Mouse (Mus musculus) MEL (cell line): ENCODE measurements around the gene Timm10b. TPM values are rescaled to one million over a fixed set of nuclear protein-coding genes. Genes with fewer than 3 reads are reported as not detected.

ENCODE experiments used
- DNase-seq: peaks from one replicate; pipeline ENCODE4 v3.0.0; 2011; ENCODE audit warnings: low read depth, low spot score
- H3K27ac ChIP-seq: 2 replicates; pipeline ENCODE4 v1.5.1; 2012; ENCODE audit warnings: low read depth, mild to moderate bottlenecking, control low read depth, low read length, moderate library complexity; ENCODE audit not compliant: control insufficient read depth
- H3K27me3 ChIP-seq, 2 experiments: fragments of 150-350 bp in 1 of 2; sonication (generic) in 1 of 2; 2 replicates each; pipeline ENCODE4 v1.6.1; 2012; ENCODE audit warnings: low read length in 2 of 2, mild to moderate bottlenecking in 2 of 2, improper control_type of control experiment in 1 of 2, moderate library complexity in 1 of 2; ENCODE audit not compliant: insufficient read depth in 2 of 2, control insufficient read depth in 1 of 2
- H3K36me3 ChIP-seq, 2 experiments: 2 replicates each; pipeline ENCODE4 v1.6.1; 2012 to 2014; ENCODE audit warnings: low read length in 2 of 2, improper control_type of control experiment in 1 of 2, inconsistent platforms in 1 of 2, mild to moderate bottlenecking in 1 of 2; ENCODE audit not compliant: insufficient read depth in 2 of 2, control insufficient read depth in 1 of 2
- H3K4me1 ChIP-seq, 2 experiments: fragments of 150-350 bp in 1 of 2; sonication (generic) in 1 of 2; 2 replicates each; pipeline ENCODE4 v1.6.1; 2012; ENCODE audit warnings: low read length in 2 of 2, improper control_type of control experiment in 1 of 2, mild to moderate bottlenecking in 1 of 2; ENCODE audit not compliant: insufficient read depth in 2 of 2, control insufficient read depth in 1 of 2
- H3K4me3 ChIP-seq, 2 experiments: fragments of 150-350 bp in 1 of 2; sonication (generic) in 1 of 2; 2 replicates each; pipeline ENCODE4 v1.5.1; 2012; ENCODE audit warnings: low read depth in 2 of 2, low read length in 2 of 2, mild to moderate bottlenecking in 2 of 2, moderate library complexity in 2 of 2, control low read depth in 1 of 2, improper control_type of control experiment in 1 of 2; ENCODE audit not compliant: control insufficient read depth in 1 of 2, insufficient read depth in 1 of 2
- H3K79me2 ChIP-seq: 2 replicates; pipeline ENCODE4 v1.6.1; 2012; ENCODE audit warnings: mild to moderate bottlenecking, low read length, moderate library complexity; ENCODE audit not compliant: control insufficient read depth, poor library complexity, insufficient read depth
- H3K9ac ChIP-seq: 2 replicates; pipeline ENCODE4 v1.6.1; 2012; ENCODE audit warnings: low read depth, mild to moderate bottlenecking, control low read depth, low read length, moderate library complexity; ENCODE audit not compliant: control insufficient read depth, poor library complexity, severe bottlenecking
- H3K9me3 ChIP-seq: fragments of 150-350 bp; sonication (generic); replicated peaks from 2 replicates; pipeline ENCODE4 v1.6.1; 2012; ENCODE audit warnings: mild to moderate bottlenecking, low read length, improper control_type of control experiment, moderate library complexity; ENCODE audit not compliant: insufficient read depth
- CHD1 ChIP-seq: IDR thresholded peaks from 2 replicates; pipeline ENCODE4 v1.6.1; 2012; ENCODE audit warnings: low read depth, mild to moderate bottlenecking, inconsistent platforms, low read length, improper control_type of control experiment
- CHD2 ChIP-seq: IDR thresholded peaks from 2 replicates; pipeline ENCODE4 v1.6.1; 2011; ENCODE audit warnings: low read length, improper control_type of control experiment
- CTCF ChIP-seq, 3 experiments: IDR thresholded peaks in 2 of 3; conservative IDR thresholded peaks in 1 of 3; 2 replicates each; pipeline ENCODE4 v1.5.1; 2011 to 2012; ENCODE audit warnings: low read length in 3 of 3, low read depth in 2 of 3, mild to moderate bottlenecking in 2 of 3, improper control_type of control experiment in 1 of 3, inconsistent platforms in 1 of 3, mixed read lengths in 1 of 3, moderate library complexity in 1 of 3; ENCODE audit not compliant: control insufficient read depth in 1 of 3, insufficient read depth in 1 of 3, poor library complexity in 1 of 3, severe bottlenecking in 1 of 3
- E2F4 ChIP-seq: IDR thresholded peaks from 2 replicates; pipeline ENCODE4 v1.6.1; 2011; ENCODE audit warnings: low read depth, low read length, improper control_type of control experiment, borderline replicate concordance
- GATA1 ChIP-seq: IDR thresholded peaks from 2 replicates; pipeline ENCODE4 v1.6.1; 2011; ENCODE audit warnings: low read depth, low read length, improper control_type of control experiment
- HCFC1 ChIP-seq: IDR thresholded peaks from 2 replicates; pipeline ENCODE4 v1.6.1; 2012; ENCODE audit warnings: low read depth, mild to moderate bottlenecking, inconsistent platforms, low read length, improper control_type of control experiment, moderate library complexity
- MAFK ChIP-seq: IDR thresholded peaks from 2 replicates; pipeline ENCODE4 v1.6.1; 2011; ENCODE audit warnings: low read depth, mild to moderate bottlenecking, low read length, improper control_type of control experiment, borderline replicate concordance
- MAZ ChIP-seq: IDR thresholded peaks from 2 replicates; pipeline ENCODE4 v1.6.1; 2012; ENCODE audit warnings: low read depth, mild to moderate bottlenecking, inconsistent platforms, low read length, improper control_type of control experiment
- NELFE ChIP-seq: IDR thresholded peaks from 2 replicates; pipeline ENCODE4 v1.6.1; 2011; ENCODE audit warnings: low read depth, low read length, improper control_type of control experiment
- RAD21 ChIP-seq: IDR thresholded peaks from 2 replicates; pipeline ENCODE4 v1.6.1; 2011; ENCODE audit warnings: mild to moderate bottlenecking, low read depth, low read length, improper control_type of control experiment
- RCOR1 ChIP-seq: IDR thresholded peaks from 2 replicates; pipeline ENCODE4 v1.6.1; 2012; ENCODE audit warnings: low read depth, mild to moderate bottlenecking, inconsistent platforms, low read length, improper control_type of control experiment
- SIN3A ChIP-seq: IDR thresholded peaks from 2 replicates; pipeline ENCODE4 v1.6.1; 2012; ENCODE audit warnings: low read length, improper control_type of control experiment, inconsistent platforms
- SMC3 ChIP-seq: IDR thresholded peaks from 2 replicates; pipeline ENCODE4 v1.6.1; 2011; ENCODE audit warnings: low read depth, low read length, improper control_type of control experiment
- TBP ChIP-seq: IDR thresholded peaks from 2 replicates; pipeline ENCODE4 v1.8.0; 2011; ENCODE audit warnings: low read depth, low read length, improper control_type of control experiment
- TCF12 ChIP-seq: IDR thresholded peaks from 2 replicates; pipeline ENCODE4 v1.6.1; 2014; ENCODE audit warnings: low read depth, mild to moderate bottlenecking, inconsistent platforms, low read length, improper control_type of control experiment, moderate library complexity
- UBTF ChIP-seq: IDR thresholded peaks from 2 replicates; pipeline ENCODE4 v1.6.1; 2012; ENCODE audit warnings: low read depth, mild to moderate bottlenecking, inconsistent platforms, low read length, improper control_type of control experiment, moderate library complexity, borderline replicate concordance; ENCODE audit not compliant: insufficient read depth
- ZKSCAN1 ChIP-seq: IDR thresholded peaks from 2 replicates; pipeline ENCODE4 v1.6.1; 2012; ENCODE audit warnings: low read depth, mild to moderate bottlenecking, inconsistent platforms, low read length, improper control_type of control experiment, moderate library complexity
- ZMIZ1 ChIP-seq: IDR thresholded peaks from 2 replicates; pipeline ENCODE4 v1.6.1; 2012; ENCODE audit warnings: low read depth, mild to moderate bottlenecking, inconsistent platforms, low read length, improper control_type of control experiment, moderate library complexity
- ZNF384 ChIP-seq: IDR thresholded peaks from 2 replicates; pipeline ENCODE4 v1.6.1; 2012; ENCODE audit warnings: low read depth, mild to moderate bottlenecking, inconsistent platforms, low read length, improper control_type of control experiment
- polyA plus RNA-seq, 2 experiments: library from polyadenylated mRNA; stranded (reverse) in 1 of 2; unstranded in 1 of 2; fragments of >175 nt in 1 of 2; fragments of >200 nt in 1 of 2; gene quantifications; 2 replicates each; pipeline versions ENCODE4 v1.2.1 to v1.2.4; 2012; ENCODE audit warnings: low replicate concordance in 2 of 2, low read depth in 1 of 2; ENCODE audit not compliant: insufficient read length in 2 of 2, insufficient read depth in 1 of 2, missing spikeins in 1 of 2
- total RNA-seq: library from RNA; depleted of rRNA; stranded (reverse); fragments of 300-350 nt; gene quantifications from 2 replicates; pipeline ENCODE4 v1.2.3, GENCODE M21; 2012

Timm10b gene
- total and polyA plus RNA-seq, 3 experiments, result 103 to 135 TPM; not detected in 1

DNA sequence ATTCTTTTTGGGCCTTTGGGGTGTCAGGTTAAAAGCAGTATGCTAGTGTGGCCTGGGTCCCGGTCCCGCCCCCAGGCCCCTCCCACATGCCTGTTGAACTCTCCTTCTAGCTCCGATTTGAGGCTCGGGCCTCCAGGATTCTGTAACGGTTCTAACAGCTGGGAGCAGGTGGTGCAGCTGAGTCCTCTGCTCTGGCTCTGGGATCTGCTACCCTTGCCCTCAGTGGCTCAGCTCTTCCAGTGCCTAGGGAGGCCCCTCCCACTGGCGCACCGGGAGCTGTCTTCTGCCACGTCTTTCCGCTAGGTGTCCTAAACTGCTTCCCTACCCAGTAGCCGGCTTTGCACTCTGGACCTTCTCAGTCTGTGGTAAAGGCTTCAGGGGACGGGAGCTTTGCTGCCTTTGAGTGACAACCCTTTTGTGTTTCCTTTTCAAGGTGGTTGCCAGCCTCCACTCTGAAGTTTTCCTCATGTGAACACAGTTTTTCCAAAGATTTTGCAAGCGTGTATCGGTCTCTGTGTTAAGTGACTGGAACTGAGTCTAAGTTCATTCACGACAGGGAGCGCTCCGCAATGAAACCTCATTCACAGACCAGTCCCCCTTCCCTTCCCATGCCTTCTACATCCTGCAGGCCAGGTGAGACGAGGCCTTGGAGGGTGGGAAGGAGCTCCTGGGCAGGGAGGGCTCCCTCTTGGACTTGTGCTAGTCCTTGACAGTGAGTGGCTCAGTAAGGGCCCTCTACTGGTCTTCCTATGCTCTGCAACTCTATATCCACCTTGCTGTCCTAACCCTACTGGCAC is 11.0 kb downstream of the Timm10b start, which contains the start of gene Dnhd1:
Gene Dnhd1, plus strand, starts transcription at position 189 of the 797 bp plus-strand sequence.
- no peaks in the 10 kb centered on the region for H3K9me3 ChIP-seq

GRCm38 (mm10) chr7:105685541-105686197 is 45.8 kb downstream of the Timm10b start:
- Histone ChIP-seq H3K36me3 (peaks cover 0 to 1% of the 10 kb centered on the region in 2 experiments; a peak in 2 of 4 replicates), H3K79me2 (no peaks in the 10 kb centered on the region), H3K27ac (no peak overlapping the region), H3K4me3 (no peak overlapping the region), H3K9ac (no peak overlapping the region), H3K27me3 (no peaks in the 10 kb centered on the region), H3K9me3 (no peaks in the 10 kb centered on the region), H3K4me1 (peaks cover 0 to 5% of the 10 kb centered on the region in 2 experiments; a peak in 1 of 4 replicates)
- DNase-seq, result no peak
- TF ChIP-seq ZKSCAN1, result no peak
- TF ChIP-seq NELFE, result no peak
- TF ChIP-seq HCFC1, result no peak
- no peak for TF ChIP-seq TCF12
- TF ChIP-seq CHD1, result no peak
- no peak for TF ChIP-seq SIN3A
- TF ChIP-seq CHD2, result no peak
- no peak for TF ChIP-seq GATA1
- TF ChIP-seq E2F4, result no peak
- no peak for TF ChIP-seq RCOR1
- TF ChIP-seq RAD21, result no peak
- no peak for TF ChIP-seq TBP
- no peak for TF ChIP-seq SMC3
- TF ChIP-seq MAZ, result no peak
- no peak for TF ChIP-seq CTCF (IDR thresholded peaks at IDR 0.05 in 2 of 3, conservative IDR thresholded peaks at IDR 0.05 in 1 of 3; ENCODE audit: control insufficient read depth in 1 of 3, insufficient read depth in 1 of 3, low read depth in 2 of 3, low read length in 3 of 3, poor library complexity in 1 of 3, severe bottlenecking in 1 of 3)
- TF ChIP-seq UBTF, result no peak
- TF ChIP-seq MAFK, result no peak

More for the DNA sequence above, 11.0 kb downstream of the Timm10b start, which contains the start of gene Dnhd1:
- H3K27ac ChIP-seq, result no peak within 1 kb of the TSS
- no peaks in the 10 kb centered on the region; a peak in 1 of 4 replicates for H3K36me3 ChIP-seq
- H3K9ac ChIP-seq, result no peak within 1 kb of the TSS
- TF ChIP-seq ZNF384 (no peak), SMC3 (peak; percentile 48), ZMIZ1 (no peak), CTCF (IDR thresholded peaks at IDR 0.05 in 2 of 3, conservative IDR thresholded peaks at IDR 0.05 in 1 of 3; ENCODE audit: control insufficient read depth in 1 of 3, insufficient read depth in 1 of 3, low read depth in 2 of 3, low read length in 3 of 3, poor library complexity in 1 of 3, severe bottlenecking in 1 of 3) (peak; percentile 36 to 52 (median 42))
- TF ChIP-seq, all 39 proteins: peak for 2
- Histone ChIP-seq H3K27me3 (no peaks in the 10 kb centered on the region), H3K4me1 (no peaks in the 10 kb centered on the region), H3K79me2 (no peaks in the 10 kb centered on the region), H3K4me3 (no peak within 1 kb of the TSS)
- peak; percentile 57 for DNase-seq
